Mouse (Mus musculus) ovary, adult 10 weeks (tissue): Measurements from ENCODE around the gene D11Wsu47e. TPM values are rescaled to one million over a fixed set of nuclear protein-coding genes. Genes with fewer than 3 reads are reported as not detected.

Experiments used
- polyA plus RNA-seq: library from polyadenylated mRNA; stranded (reverse); fragments of 350-450 nt; fragmentation: Illumina TruSeq; extraction: RNeasy Lipid Tissue Mini Kit (QIAGEN cat#74804); gene quantifications from one replicate; pipeline ENCODE4 v1.2.3, GENCODE M21; 2014

The D11Wsu47e gene
- polyA plus RNA-seq = 10.1 TPM

DNA sequence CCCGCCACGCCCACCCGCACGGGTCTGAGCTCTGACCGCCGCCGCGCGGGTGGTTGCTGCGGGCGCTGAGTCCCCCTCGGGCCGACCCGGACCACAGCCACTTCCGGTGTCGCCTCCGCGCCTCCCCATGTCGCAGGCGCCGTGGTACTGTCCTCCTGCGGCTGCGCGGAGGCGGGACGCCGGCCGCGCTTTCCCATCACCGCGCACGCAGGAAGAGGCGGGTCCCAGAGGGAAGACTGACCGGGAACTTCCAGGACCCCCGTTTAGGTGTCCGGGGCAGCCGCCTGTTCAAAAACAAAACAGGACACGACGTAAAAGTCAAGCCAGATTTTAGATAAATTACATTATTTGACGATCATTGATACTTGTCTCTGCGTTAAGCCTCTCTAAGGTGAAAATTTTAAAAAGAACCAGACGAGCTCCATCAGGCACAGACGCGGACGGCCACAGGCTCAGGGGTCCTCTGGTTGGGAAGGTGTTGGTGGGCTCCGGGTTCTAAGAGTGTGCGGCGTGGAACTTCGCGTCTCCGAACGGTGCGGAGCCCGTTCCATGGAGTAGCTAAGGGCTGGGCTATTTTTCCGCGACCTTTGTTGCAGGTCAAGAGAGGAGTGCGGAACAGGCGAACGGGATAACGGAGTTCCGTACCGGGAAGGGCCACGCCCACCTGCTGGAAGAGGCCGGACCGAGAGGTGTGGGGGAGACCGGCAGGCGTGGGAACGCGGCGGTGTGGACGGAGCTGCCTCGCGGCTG is at the start of gene D11Wsu47e, which contains the start of gene Fam104a:
Gene D11Wsu47e (plus strand): TSS at position 456 of the 750 bp plus-strand sequence.
Gene Fam104a (minus strand): TSS at position 199 of the 750 bp plus-strand sequence.

DNA sequence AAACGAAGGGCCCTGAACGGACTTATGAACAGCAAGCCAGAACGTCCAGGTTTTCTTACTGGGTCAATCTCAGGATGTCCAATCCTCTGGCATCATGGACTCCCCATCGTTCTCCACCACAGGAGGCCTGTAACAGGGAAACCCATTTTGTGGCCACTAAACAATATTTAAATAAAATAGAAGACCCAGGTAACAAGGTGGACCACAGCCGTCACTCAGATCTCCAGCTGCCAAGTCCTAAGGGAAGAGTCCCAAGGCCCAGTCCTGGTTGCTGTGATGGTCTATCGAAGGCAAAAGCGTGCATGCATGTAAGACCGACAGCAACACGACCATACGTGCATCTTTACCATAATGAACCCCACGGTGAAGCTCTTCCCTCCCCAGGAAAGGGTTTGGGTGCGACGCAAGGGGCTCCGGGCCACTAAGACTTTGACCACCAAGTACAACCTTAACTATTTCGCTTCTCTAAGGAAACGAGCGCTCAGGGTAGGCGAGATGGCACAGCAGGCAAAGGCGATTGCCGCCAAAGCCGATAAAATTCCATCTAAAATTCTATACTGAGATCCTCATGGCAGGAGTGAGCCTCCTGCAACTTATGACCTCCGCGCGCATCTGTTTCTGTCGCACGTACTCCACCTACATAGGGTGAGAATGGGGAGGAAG is 35.4 kb upstream of the D11Wsu47e start, which contains the start of gene Cog1:
Gene Cog1 (plus strand): TSS at position 480 of the 663 bp plus-strand sequence.

DNA sequence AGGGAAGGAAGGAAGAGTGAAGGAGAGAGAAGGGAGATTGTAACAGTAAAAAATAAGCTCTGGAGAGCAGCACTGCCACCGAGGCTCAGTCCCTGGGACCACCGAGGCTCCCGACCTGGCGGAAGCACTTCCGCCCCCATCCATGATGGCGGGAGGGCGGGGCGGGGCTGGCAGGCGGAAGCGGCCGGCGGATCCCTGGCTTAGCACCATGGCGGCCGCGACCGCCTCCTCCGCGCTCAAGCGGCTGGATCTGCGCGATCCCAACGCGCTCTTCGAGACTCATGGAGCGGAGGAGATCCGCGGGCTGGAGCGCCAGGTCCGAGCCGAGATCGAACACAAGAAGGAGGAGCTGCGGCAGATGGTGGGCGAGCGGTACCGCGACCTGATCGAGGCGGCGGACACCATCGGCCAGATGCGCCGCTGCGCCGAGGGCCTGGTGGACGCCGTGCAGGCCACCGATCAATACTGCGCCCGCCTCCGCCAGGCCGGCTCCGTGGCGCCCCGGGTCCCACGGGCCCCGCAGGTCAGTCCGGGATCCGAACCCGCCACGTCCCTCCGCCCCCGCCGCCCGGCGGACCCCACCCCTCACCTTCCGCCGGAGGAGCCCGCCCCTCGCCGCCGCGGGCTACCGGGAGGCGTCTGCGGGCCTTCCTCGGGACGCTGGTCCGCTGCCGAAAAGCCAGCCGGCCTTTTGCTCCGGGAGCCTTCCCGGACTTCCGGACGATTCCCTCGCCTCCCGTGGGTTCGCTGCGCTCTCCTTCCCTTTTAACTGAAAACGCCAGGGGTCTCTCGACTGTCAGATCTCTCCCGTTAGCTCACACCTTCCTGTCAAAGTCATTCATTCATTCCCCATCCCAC is 34.6 kb upstream of the D11Wsu47e start, which contains the start of gene Slc39a11:
Gene Slc39a11 (minus strand): TSS at position 727 of the 858 bp plus-strand sequence.

DNA sequence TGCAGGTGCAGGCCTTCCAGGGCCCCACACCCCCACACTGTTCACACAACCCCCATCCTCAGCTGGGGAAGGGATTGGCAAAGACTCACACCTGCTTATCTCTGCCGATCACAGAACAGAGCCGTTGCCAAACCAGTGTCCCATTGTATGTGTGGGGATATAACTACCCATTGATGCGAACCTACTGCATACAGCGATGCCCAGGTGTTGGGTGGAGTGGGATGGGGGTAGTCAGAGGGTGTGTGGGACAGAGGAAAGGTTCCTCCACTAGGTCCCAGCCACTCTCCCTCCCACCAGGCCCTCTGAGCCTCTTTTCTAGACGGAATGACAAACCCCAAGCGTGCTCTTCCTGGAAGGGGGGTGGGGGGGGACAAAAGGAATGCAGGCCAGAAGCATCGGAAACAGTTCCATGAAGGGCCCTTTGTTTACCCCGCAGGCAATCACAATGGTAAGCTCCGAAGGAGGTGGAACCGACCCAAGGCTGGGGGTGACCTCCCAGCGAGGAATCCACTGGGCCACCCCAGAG is 25.6 kb downstream of the D11Wsu47e start, which contains the start of gene Cpsf4l:
Gene Cpsf4l (minus strand): TSS at position 287 of the 526 bp plus-strand sequence.

Other genes starting within 250 kb of the D11Wsu47e start
- not detected for gene Sstr2, start 65.1 kb upstream of the D11Wsu47e start, polyA plus RNA-seq
- gene Cog1, start 35.2 kb upstream of the D11Wsu47e start, polyA plus RNA-seq = 1.2 TPM
- gene Slc39a11, start 34.3 kb upstream of the D11Wsu47e start, polyA plus RNA-seq = 6.5 TPM
- gene Fam104a, start 257 bp upstream of the D11Wsu47e start, polyA plus RNA-seq = 15.5 TPM
- gene Cpsf4l, start 25.6 kb downstream of the D11Wsu47e start, polyA plus RNA-seq = 0.86 TPM
- 1.4 TPM for gene Cdc42ep4, start 67.5 kb downstream of the D11Wsu47e start, polyA plus RNA-seq